Mouse (Mus musculus) cortical plate, adult 2 months (tissue): ENCODE results near the gene Mpz.

Experiments used
- CTCF ChIP-seq: fragments of 200-500 bp; IDR thresholded peaks from 2 replicates; pipeline ENCODE4 v1.5.1; 2011; ENCODE audit warnings: mild to moderate bottlenecking, control low read depth, low read length; ENCODE audit not compliant: insufficient read depth; ENCODE audit errors: extremely low read depth
- POLR2A ChIP-seq: fragments of 200-500 bp; IDR thresholded peaks from 2 replicates; pipeline ENCODE4 v1.6.1; 2011; ENCODE audit warnings: mild to moderate bottlenecking, low read length, control low read depth; ENCODE audit not compliant: insufficient read depth; ENCODE audit errors: extremely low read depth

GRCm38 (mm10) chr1:171130971-171131370 lies 19.5 kb upstream of the Mpz start:
- TF ChIP-seq CTCF (no peak), POLR2A (no peak)
